Mouse (Mus musculus) mouse trophoblast stem cell (cell line): ENCODE data around the gene St8sia1.

ENCODE experiments used
- in situ Hi-C, 2 experiments: fragments of 300-500 bp; cut with MseI, MboI; formaldehyde crosslinking; loops; 2 replicates in 1 of 2; 3 replicates in 1 of 2; pipeline ENCODE4 v1.15.1; 2025

St8sia1 gene

DNA sequence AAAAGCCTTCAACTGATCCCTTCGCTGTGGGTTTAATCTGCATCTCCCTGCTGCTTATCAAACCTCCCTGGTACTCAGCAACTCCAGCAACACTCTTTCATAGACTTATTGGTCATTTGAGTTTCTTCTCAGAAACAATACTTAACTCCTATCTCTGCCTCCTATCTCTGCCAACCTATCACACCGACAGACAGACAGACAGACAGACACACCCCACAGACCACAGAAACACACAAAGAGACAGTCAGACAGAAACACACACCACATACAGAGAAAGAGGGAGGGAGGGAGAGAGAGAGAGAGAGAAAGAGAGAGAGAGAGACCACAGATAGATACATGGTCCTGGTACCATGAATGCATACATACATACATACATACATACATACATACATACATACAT lies 18.8 kb downstream of the St8sia1 start:
- in situ Hi-C loops, result no loop called here

DNA sequence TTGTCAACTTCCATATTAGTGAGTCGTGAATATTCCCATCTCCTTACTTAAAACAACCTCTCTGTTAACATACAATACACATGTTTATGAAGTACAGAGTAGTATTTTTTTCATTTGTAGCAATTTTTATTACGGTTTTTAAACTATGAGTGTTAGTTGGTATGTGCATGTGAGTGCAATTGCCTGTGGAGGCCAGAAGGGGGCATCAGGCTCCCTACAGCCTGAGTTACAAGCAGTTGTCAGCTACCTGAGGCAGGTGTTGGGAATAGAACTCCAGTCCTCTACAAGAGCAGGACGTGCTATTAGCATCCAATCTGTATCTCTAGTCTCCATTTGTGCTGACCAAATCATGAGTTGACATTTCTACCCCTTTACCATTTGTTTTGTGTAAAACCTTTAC lies 19.8 kb downstream of the St8sia1 start:
- in situ Hi-C loops, result no loop called here

GRCm38 (mm10) chr6:142943419-142943818 lies 20.8 kb downstream of the St8sia1 start:
- in situ Hi-C loops, result no loop called here

- in situ Hi-C loops, result no loop called here
Measured at GRCm38 (mm10) chr6:142941596-142942381, 22.5 kb downstream of the St8sia1 start.

DNA sequence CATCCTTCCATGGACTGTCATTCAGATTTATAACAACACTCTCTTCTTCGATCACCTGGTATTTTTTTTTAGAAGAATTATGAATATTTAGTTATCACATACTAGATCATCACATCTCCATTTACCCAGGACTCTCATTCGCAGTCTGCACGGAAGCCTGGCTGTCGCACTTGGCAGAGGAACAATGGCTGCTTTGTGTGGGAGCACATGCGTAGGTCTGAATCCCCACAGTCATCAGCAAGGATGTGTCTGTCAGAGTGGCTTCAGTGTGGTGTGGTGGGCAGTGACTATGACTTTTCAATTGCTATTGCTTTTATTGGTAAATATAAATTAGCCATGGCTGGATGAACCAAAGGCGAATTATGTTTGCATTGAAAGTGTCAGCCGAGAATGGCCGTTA lies 23.2 kb downstream of the St8sia1 start:
- in situ Hi-C loops, result no loop called here

DNA sequence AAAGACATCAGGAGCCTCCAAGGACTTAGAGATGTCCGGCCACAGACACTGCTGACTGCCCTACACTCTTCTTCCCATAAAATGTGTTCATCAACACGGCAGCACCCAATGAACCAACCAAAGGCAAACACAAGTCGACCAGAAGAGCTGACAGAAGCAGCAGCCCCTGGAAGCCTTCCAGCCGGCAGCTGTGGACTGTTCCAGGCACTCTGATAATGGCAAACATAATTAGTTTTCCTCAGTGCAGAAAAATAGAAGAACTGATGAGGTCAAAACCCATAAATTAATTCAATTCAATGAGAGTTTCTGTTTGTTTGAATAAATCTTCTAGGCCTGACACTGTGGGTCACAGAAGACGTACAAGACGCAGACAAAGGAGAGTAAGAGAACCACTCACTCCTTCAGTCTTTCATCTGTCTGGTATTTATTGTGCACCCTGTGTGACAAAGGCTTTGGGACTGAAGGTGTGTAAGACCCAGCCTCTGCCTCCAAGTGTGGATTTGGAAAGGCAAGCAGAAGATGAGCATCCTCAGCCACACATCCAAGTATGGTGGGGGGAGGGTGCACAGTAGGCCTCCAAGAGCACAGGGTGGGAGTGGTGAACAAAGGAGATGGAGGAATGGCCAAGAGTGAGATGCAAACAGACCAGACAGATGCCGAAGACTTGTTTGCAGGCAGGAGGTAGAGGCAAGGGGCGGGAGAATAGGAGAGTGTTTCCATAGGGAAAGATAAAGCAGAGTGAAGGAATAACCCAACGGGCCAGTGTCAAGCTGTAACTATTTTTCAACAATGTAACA lies 25.5 kb downstream of the St8sia1 start:
- in situ Hi-C loops, result no loop called here

DNA sequence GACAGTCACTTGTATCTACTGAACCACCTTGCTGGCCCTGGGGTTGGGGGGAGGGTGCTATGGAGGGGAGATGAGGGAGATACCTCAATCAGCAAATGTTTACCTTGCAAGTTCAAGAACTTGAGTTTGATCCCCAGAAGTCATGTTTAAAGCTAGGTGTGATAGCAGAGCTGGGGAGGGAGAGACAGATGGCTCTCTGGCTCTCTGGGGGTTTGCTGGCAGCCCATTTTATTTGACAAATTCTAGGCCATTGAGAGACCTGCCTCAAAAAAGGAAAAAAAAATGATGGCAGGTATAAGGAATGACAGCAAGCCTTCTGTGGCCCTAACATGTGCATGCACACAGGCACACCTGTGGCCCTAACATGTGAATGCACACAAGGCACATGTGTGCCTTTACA lies 26.2 kb downstream of the St8sia1 start:
- in situ Hi-C loops, result no loop called here

- in situ Hi-C loops, result no loop called here
Measured at GRCm38 (mm10) chr6:142932582-142932981, 31.7 kb downstream of the St8sia1 start.

- in situ Hi-C loops, result no loop called here
Measured at GRCm38 (mm10) chr6:142932144-142932543, 32.1 kb downstream of the St8sia1 start.

- in situ Hi-C loops, result no loop called here
Measured at GRCm38 (mm10) chr6:142928551-142929309, 35.5 kb downstream of the St8sia1 start.

DNA sequence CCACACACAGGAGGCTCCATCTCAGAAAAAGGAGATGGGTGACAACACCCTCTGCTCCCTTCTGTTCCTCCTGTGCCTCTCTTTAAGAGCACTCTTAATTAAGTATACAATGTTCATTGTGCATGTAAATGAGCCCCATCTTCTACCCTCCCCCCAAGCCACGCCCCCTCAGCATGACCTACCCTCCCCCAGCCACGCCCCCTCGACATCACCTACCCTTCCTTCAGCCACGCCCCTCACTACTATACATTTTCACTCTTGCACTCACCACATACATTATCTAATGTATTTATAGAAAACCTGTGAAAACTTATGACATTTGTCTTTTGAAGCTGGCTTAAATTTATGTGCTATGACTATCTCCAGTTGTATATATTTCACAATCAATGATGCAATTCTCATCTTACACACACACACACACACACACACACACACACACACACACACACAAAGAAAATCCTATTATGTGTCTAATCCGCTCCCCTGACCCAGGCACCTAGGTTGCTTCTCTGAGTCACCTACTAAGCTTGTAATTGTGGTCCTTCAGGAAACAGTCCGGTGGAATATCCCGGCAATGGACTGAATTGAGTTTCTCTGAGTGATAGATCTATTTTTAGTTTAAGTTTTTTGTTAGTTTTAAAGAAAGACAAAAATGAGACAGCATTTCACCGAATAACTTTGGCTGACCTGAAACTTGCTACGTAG lies 37.2 kb downstream of the St8sia1 start:
- in situ Hi-C loops, result no loop called here

DNA sequence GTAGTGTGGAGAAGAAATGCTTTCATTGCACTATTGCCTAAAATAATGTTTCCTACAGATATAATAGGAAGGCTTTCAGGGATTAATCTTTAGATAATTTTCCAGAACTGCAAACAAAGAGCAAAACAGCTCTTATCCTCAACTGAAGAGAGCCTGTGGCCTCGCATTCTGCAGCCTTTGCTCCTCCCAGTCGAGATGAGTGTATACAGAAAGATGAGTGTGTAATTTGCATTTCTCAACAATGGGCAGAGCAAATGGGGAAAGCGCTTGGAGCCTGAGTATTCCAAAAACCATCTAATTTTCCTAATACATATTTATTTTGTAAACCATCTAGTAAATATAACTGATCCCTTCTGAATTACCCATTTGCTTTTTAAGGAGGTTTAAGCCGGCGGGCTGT lies 38.3 kb downstream of the St8sia1 start:
- in situ Hi-C loops, result no loop called here

DNA sequence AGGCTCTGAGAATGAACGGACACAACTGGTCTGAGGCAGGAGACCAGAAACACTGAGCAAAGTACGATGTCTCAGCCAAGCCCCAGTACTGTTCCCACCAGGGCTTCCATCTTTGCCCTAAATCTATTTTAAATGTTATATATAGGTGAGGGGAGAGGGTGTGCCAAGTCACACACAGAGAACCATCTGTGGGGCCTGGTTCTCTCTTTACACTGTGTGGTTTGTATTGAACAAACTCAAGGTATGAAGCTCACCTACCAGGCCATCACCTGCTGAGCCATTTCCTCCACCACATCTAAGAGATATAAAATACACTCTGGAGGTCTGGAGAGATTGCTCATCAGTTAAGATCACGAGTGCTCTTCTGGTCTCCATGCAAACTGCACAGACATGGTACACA lies 38.9 kb downstream of the St8sia1 start:
- in situ Hi-C loops, result no loop called here

DNA sequence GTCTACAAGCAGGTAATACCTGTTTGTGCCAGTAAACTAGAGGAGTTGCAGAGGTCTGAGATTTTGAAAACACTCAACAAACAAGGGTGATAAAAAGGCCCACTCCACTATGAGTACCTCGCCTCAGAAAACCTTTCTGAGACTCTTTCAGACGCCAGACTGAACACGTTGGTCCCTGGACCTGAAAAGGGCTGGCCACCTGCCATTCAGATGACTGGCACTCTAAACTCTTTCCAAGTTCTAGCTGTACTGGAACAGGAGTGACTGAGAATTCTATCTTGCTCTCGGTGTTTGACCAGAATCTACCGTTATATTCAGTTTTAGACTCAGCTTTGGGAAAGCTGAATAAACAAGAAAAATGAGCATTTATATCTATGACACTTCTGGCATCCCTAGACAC lies 43.4 kb downstream of the St8sia1 start:
- in situ Hi-C loops, result no loop called here

GRCm38 (mm10) chr6:142918691-142919090 lies 45.6 kb downstream of the St8sia1 start:
- in situ Hi-C loops, result no loop called here

DNA sequence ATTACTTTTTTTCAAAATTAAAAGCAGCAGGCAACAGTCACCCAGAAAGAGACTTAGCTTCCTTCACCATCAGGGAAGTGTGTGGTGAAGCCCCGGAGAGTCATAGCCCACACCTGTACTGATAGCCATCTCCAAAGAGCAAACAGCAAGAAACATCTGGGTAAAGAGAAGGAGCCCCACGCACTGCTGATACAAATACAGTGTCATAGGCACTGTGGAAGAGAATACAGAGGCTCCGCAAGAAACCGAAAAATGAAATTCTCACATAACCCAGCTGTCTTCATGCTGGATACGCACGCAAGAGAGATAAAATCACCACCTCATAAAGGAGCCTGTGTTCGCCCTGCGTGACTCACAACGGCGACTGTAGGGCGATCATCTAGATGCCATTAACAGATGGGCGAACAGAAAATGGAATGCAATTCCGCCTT lies 46.8 kb downstream of the St8sia1 start:
- in situ Hi-C loops, result no loop called here

GRCm38 (mm10) chr6:142916271-142916941 lies 47.8 kb downstream of the St8sia1 start:
- in situ Hi-C loops, result no loop called here

DNA sequence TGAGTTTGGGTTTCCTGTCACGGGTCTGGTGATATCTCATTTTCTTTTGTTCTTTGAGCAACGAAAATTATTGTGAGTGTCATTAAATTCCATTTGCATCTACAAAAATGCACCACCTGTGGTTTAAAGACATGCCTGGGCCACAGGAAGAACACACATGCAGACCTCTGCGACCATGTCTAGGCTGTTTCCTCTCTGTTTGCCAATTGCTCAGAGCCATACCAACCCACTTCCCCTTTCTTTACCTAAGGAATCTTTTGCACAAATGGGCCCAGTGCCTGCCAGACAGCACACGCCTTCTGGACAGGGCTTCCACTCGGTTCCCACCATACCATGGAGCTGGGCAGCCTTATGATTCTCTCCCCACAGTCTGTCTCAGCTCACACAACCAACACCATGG lies 48.8 kb downstream of the St8sia1 start:
- in situ Hi-C loops, result no loop called here

- in situ Hi-C loops, result no loop called here
Measured at GRCm38 (mm10) chr6:142914676-142915075, 49.6 kb downstream of the St8sia1 start.

- in situ Hi-C loops, result no loop called here
Measured at GRCm38 (mm10) chr6:142911263-142911662, 53.0 kb downstream of the St8sia1 start.

DNA sequence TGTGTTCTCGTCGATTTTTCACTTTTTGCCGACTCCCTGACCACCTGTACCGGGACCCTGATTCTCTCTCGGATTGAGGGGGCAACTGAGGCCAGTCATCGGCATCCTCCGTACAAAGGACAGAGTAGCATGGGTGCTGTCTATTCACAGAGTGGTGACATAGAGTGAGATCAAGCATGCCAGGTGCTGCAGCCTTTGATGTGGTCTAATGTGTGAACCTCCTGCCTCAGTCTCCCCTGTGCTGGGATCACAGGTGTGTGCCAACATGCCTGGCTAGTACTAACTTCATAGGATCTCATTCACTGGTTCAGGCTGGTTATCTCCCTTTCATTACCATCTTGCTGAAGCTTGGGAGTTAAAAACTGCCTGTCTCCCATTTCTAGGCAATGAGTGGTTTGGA lies 53.5 kb downstream of the St8sia1 start:
- in situ Hi-C loops, result no loop called here
